Mouse (Mus musculus) retina, embryonic 14.5 days (tissue): ENCODE measurements at regions not wholly inside any gene's neighbourhood (a gene's known extent, or its start where the extent isn't known, plus 50 kb on each side); places are given as distances from the start of the nearest gene placed in this dataset.

Experiments
- DNase-seq: peaks from one replicate; pipeline ENCODE4 v3.0.0-alpha.2; 2015; ENCODE audit warnings: low spot score

GRCm38 (mm10) chr10:92483592-92483991, 238.6 kb downstream of the Nedd1 start:
- DNase-seq: no peak

- peak; percentile 32 for DNase-seq
These were observed 248.9 kb downstream of the Nedd1 start for GRCm38 (mm10) chr10:92473282-92473681.

GRCm38 (mm10) chr10:92471111-92471510, 251.1 kb downstream of the Nedd1 start:
- no peak for DNase-seq

- DNase-seq: no peak
These were observed 267.0 kb downstream of the Nedd1 start for GRCm38 (mm10) chr10:92455195-92455594.

- no peak for DNase-seq
These were observed 268.7 kb downstream of the Nedd1 start for GRCm38 (mm10) chr10:92453550-92453949.

- no peak for DNase-seq
These were observed 276.3 kb downstream of the Nedd1 start for GRCm38 (mm10) chr10:92445957-92446356.

- DNase-seq: peak; percentile 68
These were observed 283.4 kb downstream of the Nedd1 start for GRCm38 (mm10) chr10:92438621-92439394.

GRCm38 (mm10) chr10:92429256-92429655, 293.0 kb downstream of the Nedd1 start:
- no peak for DNase-seq

- no peak for DNase-seq
These were observed 294.2 kb downstream of the Nedd1 start for GRCm38 (mm10) chr10:92428026-92428425.

- peak; percentile 83 for DNase-seq
These were observed 295.8 kb downstream of the Nedd1 start for GRCm38 (mm10) chr10:92426443-92426842.

GRCm38 (mm10) chr10:92412737-92413136, 309.5 kb downstream of the Nedd1 start:
- DNase-seq: no peak

GRCm38 (mm10) chr10:92410813-92411325, 311.4 kb downstream of the Nedd1 start:
- peak; percentile 61 for DNase-seq

GRCm38 (mm10) chr10:92404697-92405293, 317.4 kb downstream of the Nedd1 start:
- peak; percentile 50 for DNase-seq

GRCm38 (mm10) chr10:92400587-92401090, 321.6 kb downstream of the Nedd1 start:
- no peak for DNase-seq

- DNase-seq: no peak
These were observed 333.0 kb downstream of the Nedd1 start for GRCm38 (mm10) chr10:92389176-92389732.

- no peak for DNase-seq
These were observed 355.1 kb downstream of the Nedd1 start for GRCm38 (mm10) chr10:92367126-92367525.

GRCm38 (mm10) chr10:92356738-92357137, 365.5 kb downstream of the Nedd1 start:
- DNase-seq: no peak

- no peak for DNase-seq
These were observed 373.2 kb downstream of the Nedd1 start for GRCm38 (mm10) chr10:92349043-92349442.

GRCm38 (mm10) chr10:92347960-92348675, 374.1 kb downstream of the Nedd1 start:
- DNase-seq: no peak

GRCm38 (mm10) chr10:92339671-92340070, 382.5 kb downstream of the Nedd1 start:
- no peak for DNase-seq

GRCm38 (mm10) chr10:92336949-92337348, 385.3 kb downstream of the Nedd1 start:
- no peak for DNase-seq

- peak; percentile 57 for DNase-seq
These were observed 386.1 kb downstream of the Nedd1 start for GRCm38 (mm10) chr10:92336138-92336537.
